Mouse (Mus musculus) brain, adult 2 months (tissue): Measurements from ENCODE around the gene Magea6.
"Not testable (repeated sequence)": the region's sequence is repeated elsewhere in the genome, so short reads cannot be mapped to it uniquely, and the experiment has no call there.

ENCODE experiments used
- DNase-seq: peaks from one replicate; pipeline ENCODE4 v3.0.0; 2011; ENCODE audit warnings: low read depth, low spot score

The Magea6 gene

GRCm38 (mm10) chrX:154935887-154936286, at the start of gene Magea6:
Gene Magea6, minus strand, starts transcription at chrX:154935987.
- not testable (repeated sequence) for DNase-seq

GRCm38 (mm10) chrX:154949405-154949804, 13.6 kb upstream of the Magea6 start, which contains the start of gene Magea3:
Gene Magea3, minus strand, starts transcription at chrX:154949505.
- not testable (repeated sequence) for DNase-seq

DNA sequence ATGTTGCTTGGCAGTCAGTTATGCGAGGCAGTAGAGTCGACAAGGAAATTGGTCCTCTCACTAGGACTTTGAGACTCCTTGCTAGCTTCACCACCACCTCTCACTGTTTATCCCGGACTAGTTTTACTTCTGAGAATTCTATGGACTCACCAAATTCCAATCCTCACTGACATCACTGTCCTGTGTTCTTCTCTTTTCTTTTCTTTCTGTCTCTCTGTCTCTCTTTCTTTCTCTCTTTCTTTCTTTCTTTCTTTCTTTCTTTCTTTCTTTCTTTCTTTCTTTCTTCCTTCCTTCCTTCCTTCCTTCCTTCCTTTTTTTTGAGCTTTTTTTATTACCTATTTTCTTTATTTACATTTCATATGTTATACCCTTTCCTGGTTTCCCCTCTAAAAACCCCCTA, 45.6 kb downstream of the Magea6 start, which contains the start of gene Cldn34b1:
Gene Cldn34b1 (minus strand): TSS at position 101 of the 400 bp plus-strand sequence.
- not testable (repeated sequence) for DNase-seq
